Mouse (Mus musculus) right cerebral cortex, postnatal 10 days (tissue): ENCODE results near the gene Hdx.
A peak's percentile ranks its signal among the peaks of the same experiment; 100 is the strongest.

Experiments used
- DNase-seq, 2 experiments: peaks; one replicate each; pipeline ENCODE4 v3.0.0; 2021; ENCODE audit warnings: low spot score in 2 of 2

Hdx gene

GRCm38 (mm10) chrX:111696356-111697282 lies at the start of gene Hdx:
Hdx (minus strand) TSS chrX:111697079.
- peak; percentile 80 to 82 for DNase-seq

GRCm38 (mm10) chrX:111685665-111686064 lies 11.2 kb downstream of the Hdx start:
- no peak for DNase-seq

GRCm38 (mm10) chrX:111671685-111672084 lies 25.2 kb downstream of the Hdx start:
- DNase-seq, result no peak

GRCm38 (mm10) chrX:111660381-111660780 lies 36.5 kb downstream of the Hdx start:
- DNase-seq, result no peak

- no peak for DNase-seq
Measured at GRCm38 (mm10) chrX:111658671-111659070, 38.2 kb downstream of the Hdx start.

GRCm38 (mm10) chrX:111644945-111645344 lies 51.9 kb downstream of the Hdx start:
- DNase-seq, result no peak

- DNase-seq, result no peak
Measured at GRCm38 (mm10) chrX:111640616-111641015, 56.3 kb downstream of the Hdx start.

GRCm38 (mm10) chrX:111597631-111598161 lies 99.2 kb downstream of the Hdx start:
- no peak for DNase-seq

- DNase-seq, result no peak
Measured at GRCm38 (mm10) chrX:111587616-111588015, 109.3 kb downstream of the Hdx start.

- no peak for DNase-seq
Measured at GRCm38 (mm10) chrX:111577044-111577443, 119.8 kb downstream of the Hdx start.

- DNase-seq, result no peak
Measured at GRCm38 (mm10) chrX:111537859-111538258, 159.0 kb downstream of the Hdx start, which contains the start of gene Rps6ka6. Rps6ka6 (minus strand) TSS chrX:111537959.
